Mouse (Mus musculus): ENCODE measurements at regions not wholly inside any gene's neighbourhood (a gene's known extent, or its start where the extent isn't known, plus 50 kb on each side); places are given as distances from the start of the nearest gene placed in this dataset.
A peak's percentile ranks its signal among the peaks of the same experiment; 100 is the strongest.

DNA sequence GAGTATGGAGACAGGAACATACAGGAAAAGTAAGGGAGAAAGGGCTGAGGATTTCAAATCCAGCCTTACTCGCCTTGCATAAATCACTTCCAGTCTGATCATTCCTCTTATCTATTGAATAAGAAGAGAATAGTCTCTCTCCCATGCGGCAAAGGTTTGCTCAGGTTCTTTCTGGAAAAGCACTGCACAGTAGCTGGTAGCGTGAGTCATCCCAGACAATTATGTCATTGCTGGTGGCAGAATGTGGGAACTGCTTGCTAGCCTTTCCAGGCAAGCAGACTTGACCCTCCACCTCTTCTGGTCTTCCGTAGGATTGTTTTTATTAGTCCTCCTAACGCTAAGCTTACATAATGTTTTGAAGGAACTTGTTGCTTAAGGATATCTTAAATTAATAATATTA is 134.1 kb downstream of the Btg1 start:
- no peak for TF ChIP-seq GATA4 (IDR thresholded peaks at IDR 0.05; ENCODE audit: insufficient replicate concordance, low read length)

DNA sequence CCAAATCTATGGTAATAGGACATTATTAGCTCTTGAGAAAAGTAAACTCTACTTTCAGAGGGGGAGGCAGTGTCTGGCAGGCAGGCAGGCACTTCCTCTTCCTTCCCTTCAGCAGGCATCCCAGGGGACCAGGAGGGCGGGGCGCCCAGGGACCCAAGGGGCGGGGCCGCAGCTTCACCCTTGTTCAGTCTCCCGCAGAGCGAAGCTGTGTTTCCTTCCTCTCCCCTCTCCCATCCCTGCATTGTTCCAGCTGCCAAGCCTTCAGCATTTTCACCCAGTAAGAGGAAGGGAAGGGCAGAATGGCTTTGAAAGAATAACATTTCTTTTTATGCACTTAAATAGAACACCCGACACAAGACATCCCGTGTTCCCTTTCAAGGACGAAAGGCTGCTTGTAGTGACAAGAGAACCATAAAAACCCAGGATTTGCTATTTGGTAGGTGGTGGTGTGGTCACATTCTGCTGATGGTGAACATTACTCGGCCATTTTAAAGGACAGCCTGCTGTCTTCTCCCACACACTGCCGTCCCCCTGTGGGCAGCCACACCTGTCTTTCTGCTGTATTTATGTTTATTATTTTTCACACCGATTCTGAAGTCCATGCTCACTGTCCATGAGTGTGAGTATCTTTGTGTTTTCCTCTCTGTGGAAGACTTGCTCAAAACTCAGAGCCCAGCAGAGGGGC is 134.9 kb downstream of the Btg1 start:
- TF ChIP-seq GATA4 (IDR thresholded peaks at IDR 0.05; ENCODE audit: insufficient replicate concordance, low read length) = peak; percentile 31; the same call in 1 of the 2 replicates

DNA sequence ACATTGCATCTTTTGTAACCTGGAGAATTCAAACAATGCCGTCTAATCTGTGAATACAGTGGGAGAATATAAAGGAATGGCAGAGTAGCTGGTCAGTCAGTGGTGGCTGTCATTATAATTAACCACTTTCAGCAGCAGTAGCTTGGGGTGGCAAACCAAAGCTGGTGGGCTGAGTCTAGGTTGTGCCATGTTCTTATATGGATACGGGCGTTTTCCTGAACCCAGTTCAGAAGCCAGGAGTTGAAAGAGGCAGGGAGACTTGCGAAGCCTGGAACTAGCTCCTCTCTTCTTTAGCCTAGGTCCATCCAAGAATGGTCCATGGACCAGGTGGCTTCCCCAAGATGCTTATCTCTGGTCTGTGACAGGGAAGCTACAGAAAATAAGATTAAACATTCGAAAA is 135.7 kb downstream of the Btg1 start:
- no peak for TF ChIP-seq GATA4 (IDR thresholded peaks at IDR 0.05; ENCODE audit: insufficient replicate concordance, low read length)

DNA sequence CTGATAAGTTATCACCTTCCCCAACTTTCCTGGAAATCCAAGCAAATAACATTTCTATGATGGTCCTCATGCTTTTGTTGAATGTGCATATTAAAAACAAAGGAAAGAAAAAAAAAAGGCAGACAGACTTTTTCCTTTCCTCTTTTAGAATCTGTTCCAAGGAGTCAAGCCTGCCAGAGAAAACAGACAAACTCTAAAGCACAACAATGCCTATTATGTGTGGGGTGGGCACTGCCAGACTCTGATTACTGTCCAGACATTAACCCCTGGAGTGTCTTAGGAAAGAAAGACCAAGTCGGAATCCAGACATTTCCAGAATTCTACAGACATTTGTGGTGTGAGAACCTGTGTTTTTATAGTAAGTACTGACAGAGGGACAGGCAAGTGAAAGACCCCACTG is 136.7 kb downstream of the Btg1 start:
- TF ChIP-seq GATA4 (IDR thresholded peaks at IDR 0.05; ENCODE audit: insufficient replicate concordance, low read length) = no peak

DNA sequence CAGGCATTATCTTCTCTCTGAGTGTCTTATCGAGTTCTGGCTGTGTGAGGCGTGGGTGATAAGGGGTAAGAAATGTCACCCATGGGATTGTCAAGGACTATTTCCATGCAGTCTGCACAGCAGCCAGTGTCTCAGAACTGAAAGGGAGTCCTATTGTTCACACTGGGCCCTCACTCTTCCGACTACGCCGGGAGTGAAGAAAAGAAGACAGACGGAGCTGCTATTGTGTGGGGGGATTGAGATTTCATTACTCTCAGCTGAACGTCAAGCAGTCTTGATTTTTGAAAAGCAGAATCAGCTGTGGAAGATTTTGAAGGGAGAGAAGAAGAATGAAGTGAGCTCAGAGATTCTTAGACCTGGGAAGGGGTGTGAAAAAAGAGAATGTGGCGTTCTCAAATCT is 138.9 kb downstream of the Btg1 start:
- TF ChIP-seq GATA4 (IDR thresholded peaks at IDR 0.05; ENCODE audit: insufficient replicate concordance, low read length) = no peak

DNA sequence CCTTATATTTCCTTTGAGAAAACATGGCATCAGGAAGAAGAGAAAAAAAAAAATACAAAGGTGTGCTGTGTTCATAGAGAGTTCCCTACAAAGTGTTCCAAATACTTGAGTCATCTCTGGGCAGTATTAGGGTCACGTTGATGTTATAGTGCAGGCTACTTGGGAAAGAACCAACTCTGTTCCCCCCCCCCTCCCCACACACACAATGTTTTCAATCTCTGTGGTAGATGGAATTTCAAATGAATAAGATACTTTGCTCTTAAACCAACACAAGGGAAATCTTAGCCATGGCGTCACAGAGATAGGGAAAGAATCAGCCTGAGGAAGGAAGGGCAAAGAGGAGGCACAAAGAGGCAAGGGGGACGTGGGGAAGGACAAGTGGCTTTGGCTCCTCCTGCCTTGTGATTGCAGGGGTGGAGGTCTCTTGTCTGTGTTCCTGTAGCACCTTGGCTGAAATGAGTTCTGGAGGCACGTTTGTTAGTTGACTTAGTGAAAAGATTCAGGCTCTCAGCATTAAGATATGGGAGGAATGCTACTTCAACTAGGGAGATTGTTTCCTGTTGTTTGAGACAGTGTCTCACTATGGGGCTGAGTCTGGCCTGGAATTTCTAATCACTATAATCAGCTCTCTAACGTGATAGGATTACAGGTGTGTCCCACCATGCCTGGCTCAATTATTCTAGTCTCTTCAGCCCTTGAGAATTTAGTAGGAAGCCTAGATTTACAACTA is 139.7 kb downstream of the Btg1 start:
- no peak for TF ChIP-seq GATA4 (IDR thresholded peaks at IDR 0.05; ENCODE audit: insufficient replicate concordance, low read length)

DNA sequence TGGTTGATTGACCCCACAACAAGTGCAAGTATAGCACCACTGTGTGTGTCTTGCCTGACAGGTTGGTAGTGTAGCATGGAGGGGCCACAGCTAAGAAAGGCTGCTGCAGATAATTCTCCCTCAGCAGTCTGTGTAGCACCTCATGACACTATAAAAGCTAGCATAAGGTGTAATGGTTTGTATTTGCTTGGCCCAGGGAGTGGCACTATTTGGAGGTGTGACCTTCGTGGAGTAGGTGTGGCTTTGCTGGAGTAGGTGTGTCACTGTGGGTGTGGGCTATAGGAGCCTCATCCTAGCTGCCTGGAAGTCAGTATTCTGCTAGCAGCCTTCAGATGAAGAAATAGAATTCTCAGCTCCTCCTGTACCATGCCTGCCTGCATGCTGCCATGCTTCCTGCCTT is 140.5 kb downstream of the Btg1 start:
- TF ChIP-seq GATA4 (IDR thresholded peaks at IDR 0.05; ENCODE audit: insufficient replicate concordance, low read length) = no peak

DNA sequence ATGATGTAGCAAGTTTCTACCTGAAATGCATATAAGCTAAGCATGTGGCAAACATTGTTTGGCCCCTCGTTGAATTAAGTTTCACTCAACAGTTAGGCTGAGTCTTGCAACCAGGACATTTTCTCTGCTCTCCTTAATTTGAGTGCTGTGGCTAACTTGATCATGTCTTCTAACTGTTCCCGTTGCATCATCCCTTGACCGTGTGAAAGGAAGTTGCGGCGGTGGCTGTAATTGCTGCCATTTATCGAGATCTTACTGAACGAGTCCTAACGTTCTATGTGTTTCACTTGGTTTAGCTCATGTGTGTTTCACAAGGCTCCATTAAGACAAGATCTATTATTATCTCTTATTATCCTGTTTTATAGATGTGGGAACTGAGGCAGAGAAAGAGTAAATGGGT is 144.8 kb downstream of the Btg1 start:
- no peak for TF ChIP-seq GATA4 (IDR thresholded peaks at IDR 0.05; ENCODE audit: insufficient replicate concordance, low read length)

DNA sequence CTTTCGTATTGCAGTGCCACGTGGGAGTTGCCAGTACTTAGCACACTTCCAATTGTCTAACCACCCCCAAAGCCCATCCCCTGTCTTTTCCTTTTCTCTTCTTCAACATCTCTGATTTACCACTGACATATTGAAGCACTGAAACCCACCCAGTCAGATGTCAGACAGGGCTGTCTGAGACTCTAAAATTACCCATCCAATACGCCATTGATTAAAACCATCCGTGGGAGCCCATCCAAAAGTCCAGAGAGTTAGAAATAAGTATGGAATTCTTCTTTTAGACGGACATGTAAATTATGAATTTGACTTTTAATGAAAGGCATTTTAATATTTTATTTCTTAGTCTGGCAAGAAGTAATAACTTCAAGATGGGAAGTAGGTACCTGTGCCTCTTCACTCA is 148.8 kb downstream of the Btg1 start:
- no peak for TF ChIP-seq GATA4 (IDR thresholded peaks at IDR 0.05; ENCODE audit: insufficient replicate concordance, low read length)

DNA sequence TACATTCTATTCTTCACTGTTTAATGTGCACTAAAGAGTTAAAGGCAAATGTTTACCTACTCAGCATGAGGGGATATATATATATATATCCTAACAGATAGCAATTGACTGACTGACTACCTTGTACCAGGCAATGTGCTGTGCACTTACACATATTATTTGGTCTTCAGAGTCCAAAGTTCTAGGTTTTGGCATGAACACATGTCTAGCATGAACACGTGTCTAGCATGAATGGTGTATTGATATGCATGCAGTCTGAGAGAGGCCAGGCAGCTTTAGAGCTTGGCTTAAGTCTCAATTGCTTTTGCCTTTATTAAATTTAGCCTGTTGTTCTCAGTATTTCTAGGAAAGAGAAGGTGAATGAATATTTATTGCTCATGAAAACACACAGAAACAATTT is 161.4 kb downstream of the Btg1 start:
- TF ChIP-seq GATA4 (IDR thresholded peaks at IDR 0.05; ENCODE audit: insufficient replicate concordance, low read length) = no peak

DNA sequence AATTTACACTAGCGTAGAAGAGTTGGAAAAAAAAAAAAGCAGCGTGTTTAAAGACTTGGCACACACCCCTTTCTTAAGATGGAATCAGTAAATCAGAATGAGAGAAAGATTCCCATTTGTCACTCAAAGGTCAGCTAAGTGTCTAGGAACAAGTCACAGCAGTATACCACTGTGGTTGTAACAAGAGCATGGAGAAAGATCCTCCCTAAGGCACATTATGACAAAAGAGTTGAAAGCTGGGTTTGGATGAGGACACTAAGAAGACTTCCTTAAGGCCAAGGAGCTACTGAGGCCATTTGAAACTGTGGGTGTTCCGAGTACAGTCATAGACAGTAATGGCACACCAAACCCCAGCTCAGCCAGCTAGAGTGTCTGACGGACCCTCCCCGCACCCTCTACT is 167.2 kb downstream of the Btg1 start:
- no peak for TF ChIP-seq GATA4 (IDR thresholded peaks at IDR 0.05; ENCODE audit: insufficient replicate concordance, low read length)

DNA sequence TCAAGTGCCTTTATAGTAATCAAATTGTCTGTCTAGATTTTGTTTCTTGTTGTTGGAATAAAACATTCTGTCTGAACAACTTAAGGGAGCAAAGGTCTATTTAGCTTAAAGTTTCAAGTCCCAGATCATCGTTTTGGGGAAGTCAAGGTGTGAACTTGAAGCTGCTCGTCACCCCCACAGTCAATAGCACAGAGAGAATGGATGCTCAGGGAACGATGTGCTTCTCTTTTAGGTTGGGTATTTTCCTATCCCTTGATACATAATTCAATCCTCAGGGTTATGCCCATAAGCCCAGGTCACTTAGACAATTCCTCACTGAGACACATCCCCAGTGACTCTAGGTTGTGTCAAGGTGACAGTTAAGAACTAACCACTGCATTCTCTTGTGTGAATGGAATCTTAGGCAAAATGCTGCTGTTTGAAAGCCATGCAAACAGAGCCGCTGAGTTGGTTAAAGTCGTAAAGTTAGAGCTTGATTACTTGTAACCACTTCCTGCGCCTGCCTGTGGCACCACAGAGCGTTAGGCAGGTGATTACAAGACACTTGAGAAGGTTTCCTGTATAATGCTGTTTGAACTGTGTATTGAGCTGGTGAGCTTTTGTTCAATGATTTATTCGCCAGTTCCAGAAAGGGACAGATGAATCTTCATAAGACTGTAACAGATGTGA is 170.2 kb downstream of the Btg1 start:
- TF ChIP-seq GATA4 (IDR thresholded peaks at IDR 0.05; ENCODE audit: insufficient replicate concordance, low read length) = no peak

DNA sequence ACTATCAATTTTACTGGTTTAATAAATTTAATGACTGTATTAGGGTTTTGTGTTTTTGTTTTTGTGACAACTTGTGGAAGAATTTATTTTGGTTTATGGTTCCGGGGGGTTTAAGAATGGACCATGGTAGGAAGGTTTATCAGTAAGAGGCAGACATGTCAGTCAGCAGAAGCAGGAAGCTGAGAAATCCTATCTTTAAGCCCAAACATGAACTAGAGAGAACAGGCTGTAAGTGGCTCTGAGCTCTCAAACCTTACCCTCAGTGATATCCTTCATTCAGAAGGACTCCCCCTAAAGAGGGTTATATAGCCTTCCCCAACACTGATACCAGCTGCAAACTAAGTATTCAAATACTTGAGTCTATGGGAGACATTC is 170.8 kb downstream of the Btg1 start:
- TF ChIP-seq GATA4 (IDR thresholded peaks at IDR 0.05; ENCODE audit: insufficient replicate concordance, low read length) = no peak

DNA sequence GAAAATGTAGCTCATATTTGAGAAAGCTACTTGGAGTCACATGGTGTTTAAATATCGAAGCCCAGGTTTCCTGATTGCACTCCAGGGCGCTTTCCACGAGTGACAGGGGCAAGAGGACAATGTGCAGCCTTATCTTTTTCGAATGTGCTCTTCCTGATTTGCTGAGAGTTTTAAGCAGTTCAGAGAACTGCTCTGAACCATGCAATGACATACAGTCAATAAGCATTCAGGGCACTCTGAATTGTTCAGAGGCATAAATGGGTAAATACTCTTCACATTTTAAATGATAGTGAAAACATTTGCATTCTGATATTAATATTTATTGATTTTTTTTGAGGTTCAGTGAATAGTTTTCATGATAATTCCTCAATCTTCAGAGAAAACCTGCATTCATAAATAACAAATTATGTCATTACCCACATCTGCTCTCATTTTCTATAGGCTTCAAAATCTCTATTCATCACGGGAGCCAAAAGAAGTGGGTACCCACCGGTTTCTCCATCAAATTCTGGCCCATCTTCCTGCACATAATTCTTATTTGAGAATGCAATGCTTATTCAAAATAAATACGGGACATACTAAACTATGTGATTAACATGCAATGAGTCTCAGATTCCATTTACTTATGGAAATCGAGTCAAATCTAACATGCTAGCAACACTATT is 171.7 kb downstream of the Btg1 start:
- no peak for TF ChIP-seq GATA4 (IDR thresholded peaks at IDR 0.05; ENCODE audit: insufficient replicate concordance, low read length)

DNA sequence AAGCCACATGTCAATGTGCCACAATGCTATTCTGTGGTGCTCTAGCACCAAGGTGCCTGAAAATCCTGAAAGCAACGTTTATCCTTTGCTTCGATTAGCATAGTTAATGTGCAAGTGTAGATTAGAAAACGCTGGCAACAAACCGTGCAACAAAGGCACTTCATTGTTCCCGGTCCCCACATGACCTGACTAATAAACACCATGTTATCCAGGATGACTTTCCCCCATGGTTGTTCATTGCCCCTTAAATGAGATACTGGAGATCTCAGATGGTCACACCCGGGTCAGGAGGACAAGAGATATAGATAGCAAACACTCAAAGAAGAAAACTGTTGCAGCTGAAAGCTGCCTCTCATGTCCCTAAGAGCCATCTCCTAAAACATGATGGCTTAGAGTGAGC is 180.3 kb downstream of the Btg1 start:
- no peak for TF ChIP-seq GATA4 (IDR thresholded peaks at IDR 0.05; ENCODE audit: insufficient replicate concordance, low read length)

DNA sequence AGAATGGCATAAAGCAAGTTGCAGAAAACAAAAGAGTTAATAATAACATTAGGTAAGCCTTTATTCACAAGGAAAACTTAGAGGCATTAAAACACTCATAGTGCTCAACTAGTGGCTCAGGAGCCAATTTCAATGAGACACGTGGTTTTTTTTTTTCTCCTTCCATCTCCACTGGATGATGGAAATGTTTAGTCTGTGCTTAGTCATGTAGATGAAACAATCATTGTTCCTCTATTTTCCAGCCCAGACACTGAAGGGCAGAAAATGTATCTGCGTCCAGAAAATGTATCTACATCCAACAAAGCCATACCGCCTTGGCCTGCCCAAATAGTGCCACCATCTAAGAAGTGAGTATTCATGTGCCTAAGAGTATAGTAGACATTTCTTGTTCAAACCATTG is 184.0 kb downstream of the Btg1 start:
- no peak for TF ChIP-seq GATA4 (IDR thresholded peaks at IDR 0.05; ENCODE audit: insufficient replicate concordance, low read length)
